Mouse (Mus musculus): Measurements from ENCODE around the gene Mrps17.

Mrps17 gene

GRCm38 (mm10) chr5:129742903-129743488, 27.7 kb downstream of the Mrps17 start:
- no peak for DNase-seq (ENCODE audit: low spot score)

DNA sequence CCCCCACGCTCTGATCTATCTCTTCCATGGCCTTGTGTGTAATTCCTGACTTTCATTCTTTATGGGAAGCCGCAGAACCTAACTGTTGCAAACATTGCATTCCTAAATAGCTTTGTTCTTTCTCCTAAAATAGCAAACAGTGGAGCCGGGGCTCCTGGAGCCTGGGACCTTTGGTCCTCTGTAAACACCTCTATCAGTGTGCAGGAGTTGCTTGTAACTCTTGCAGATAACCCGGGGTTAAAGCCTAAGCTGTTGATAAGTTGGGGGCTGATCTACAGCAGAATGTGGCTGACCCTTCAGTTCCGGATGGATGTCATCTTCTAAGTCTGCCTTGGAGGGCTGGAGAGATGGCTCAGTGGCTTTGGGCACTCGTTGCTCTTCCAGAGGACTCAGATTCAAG, 28.8 kb downstream of the Mrps17 start:
- DNase-seq (ENCODE audit: low spot score): no peak

DNA sequence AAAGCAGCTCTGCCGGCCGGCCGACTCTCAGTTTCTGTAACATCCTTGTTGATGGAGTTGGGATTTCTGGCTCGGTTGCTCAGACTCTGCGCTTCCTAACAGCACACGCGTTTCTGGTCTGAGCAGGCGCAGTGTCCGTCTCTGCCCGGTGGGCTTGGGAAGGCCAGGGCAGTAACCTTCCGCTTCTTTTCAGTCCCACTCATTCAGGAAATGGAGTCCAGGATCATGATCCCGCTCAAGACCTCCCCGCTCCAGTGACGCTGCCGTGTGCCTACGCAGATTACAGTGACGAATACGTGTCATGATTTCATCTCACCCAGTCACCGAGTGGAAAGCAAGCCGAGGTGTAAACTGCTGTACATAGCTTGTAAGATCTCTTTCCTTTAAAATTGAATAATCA, 41.6 kb downstream of the Mrps17 start:
- DNase-seq (ENCODE audit: low spot score): no peak

- DNase-seq (ENCODE audit: low spot score): no peak
Observed at GRCm38 (mm10) chr5:129759929-129760480, 44.7 kb downstream of the Mrps17 start.

- DNase-seq (ENCODE audit: low spot score): no peak
Observed at GRCm38 (mm10) chr5:129761865-129762540, 46.7 kb downstream of the Mrps17 start.

- DNase-seq (ENCODE audit: low spot score): no peak
Observed at GRCm38 (mm10) chr5:129770443-129771355, 55.4 kb downstream of the Mrps17 start.
